In the genomic region with DNA sequence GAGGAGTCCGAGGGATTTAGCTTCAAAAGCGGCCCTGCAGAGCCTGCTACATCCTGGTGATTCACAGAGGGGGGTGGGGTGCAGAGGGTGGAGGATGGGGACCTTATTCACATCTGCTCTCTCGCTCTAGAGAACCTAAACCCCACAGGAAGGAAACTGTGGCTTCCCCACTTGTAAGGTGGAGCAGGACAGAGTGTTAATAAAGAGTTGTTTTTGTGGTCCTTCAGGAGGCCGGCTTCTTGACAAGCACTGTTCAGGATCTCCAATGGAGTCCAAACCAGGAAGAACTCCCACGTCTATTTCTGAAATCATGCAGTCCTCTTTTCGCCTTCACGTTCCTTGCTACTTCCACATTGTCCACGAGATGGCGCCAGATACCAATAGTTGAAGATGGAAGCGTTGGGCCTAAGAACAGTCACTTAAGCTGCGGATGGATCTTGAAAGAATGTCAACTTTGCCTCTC, we compare ENCODE assay signal across 8 mouse cellular contexts. TPM values are rescaled to one million over a fixed set of nuclear protein-coding genes. Genes with fewer than 3 reads are reported as not detected.
DNase-seq lines count a peak whose midpoint lies in the region; ATAC-seq and TF ChIP-seq lines count a peak whose summit lies in the region.

No protein-coding gene starts in this region.

- H3K9me3 ChIP-seq in embryonic facial prominence, embryonic 12.5 days: no peaks in the 10 kb centered on the region
- H3K9me3 ChIP-seq in kidney, embryonic 14.5 days (ENCODE audit: control insufficient read depth, low read length): no peaks in the 10 kb centered on the region
- no peaks in the 10 kb centered on the region for H3K9me3 ChIP-seq in stomach, embryonic 16.5 days (replicated peaks; ENCODE audit: control insufficient read depth, low read length)

- no peaks in the 10 kb centered on the region for H3K27me3 ChIP-seq in embryonic facial prominence, embryonic 12.5 days
- no peaks in the 10 kb centered on the region for H3K27me3 ChIP-seq in kidney, embryonic 14.5 days (ENCODE audit: control insufficient read depth, insufficient read depth, low read length)
- H3K27me3 ChIP-seq in liver, adult 2 months (ENCODE audit: control insufficient read depth, insufficient read depth, low read length): no peaks in the 10 kb centered on the region
- no peaks in the 10 kb centered on the region for H3K27me3 ChIP-seq in stomach, embryonic 16.5 days (ENCODE audit: control insufficient read depth, insufficient read depth, low read length)

- H3K27ac ChIP-seq in embryonic facial prominence, embryonic 12.5 days: no peak overlapping the region
- H3K27ac ChIP-seq in kidney, embryonic 14.5 days (ENCODE audit: low read depth, low read length): no peak overlapping the region
- no peak overlapping the region for H3K27ac ChIP-seq in liver, adult 2 months (replicated peaks; ENCODE audit: insufficient read depth, low read depth, low read length)
- H3K27ac ChIP-seq in stomach, embryonic 16.5 days (ENCODE audit: low read length): no peak overlapping the region

- WGBS in embryonic facial prominence, embryonic 12.5 days: 8% methylated on average over 11 of the region's 11 CpGs
- WGBS in kidney, embryonic 14.5 days: 8% methylated on average over 11 of the region's 11 CpGs
- WGBS in liver, adult 2 months: 14% methylated on average over 11 of the region's 11 CpGs
- WGBS in stomach, embryonic 16.5 days: 7% methylated on average over 11 of the region's 11 CpGs

- H3K4me3 ChIP-seq in embryonic facial prominence, embryonic 12.5 days: no peak overlapping the region
- H3K4me3 ChIP-seq in kidney, embryonic 14.5 days (ENCODE audit: low read length): no peak overlapping the region
- no peak overlapping the region for H3K4me3 ChIP-seq in liver, adult 2 months (ENCODE audit: insufficient read depth, low read depth, low read length)
- no peak overlapping the region for H3K4me3 ChIP-seq in stomach, embryonic 16.5 days (replicated peaks; ENCODE audit: low read length)

- H3K4me2 ChIP-seq in embryonic facial prominence, embryonic 12.5 days (replicated peaks): peak overlapping the region; percentile 14; the same call in 1 of the 2 replicates
- no peak overlapping the region for H3K4me2 ChIP-seq in kidney, embryonic 14.5 days (replicated peaks; ENCODE audit: low read depth, low read length)
- H3K4me2 ChIP-seq in stomach, embryonic 16.5 days (ENCODE audit: low read depth, low read length): no peak overlapping the region

- TF ChIP-seq CTCF in liver, adult 2 months (IDR thresholded peaks at IDR 0.05; ENCODE audit: low read depth, low read length): peak; percentile 78

- DNase-seq in 416B (ENCODE audit: low read depth): peak; percentile 92
- peak; percentile 76 for DNase-seq in adrenal gland, postnatal 25 days
- peak; percentile 87 for DNase-seq in heart, adult 8-10 months (ENCODE audit: low spot score)
- DNase-seq in liver, adult 2 months (ENCODE audit: extremely low read depth, low read depth, low spot score): peak; percentile 63
- peak; percentile 85 for DNase-seq in neural tube, embryonic 10.5 days (ENCODE audit: extremely low spot score, low spot score)

- no peak overlapping the region for H3K9ac ChIP-seq in embryonic facial prominence, embryonic 12.5 days
- H3K9ac ChIP-seq in kidney, embryonic 14.5 days (ENCODE audit: low read depth, low read length): no peak overlapping the region
- H3K9ac ChIP-seq in liver, adult 2 months (ENCODE audit: low read depth, low read length): no peak overlapping the region
- H3K9ac ChIP-seq in stomach, embryonic 16.5 days (ENCODE audit: low read length): peak overlapping the region; percentile 30; the same call in 1 of the 2 replicates

- no peak for TF ChIP-seq POLR2A in liver, adult 2 months (IDR thresholded peaks at IDR 0.05; ENCODE audit: extremely low read depth, insufficient read depth, low read length)

- ATAC-seq in embryonic facial prominence, embryonic 12.5 days (ENCODE audit: insufficient number of reproducible peaks, insufficient read depth, low FRiP score, low TSS enrichment): no peak
- peak; percentile 32; the same call in 1 of the 2 replicates for ATAC-seq in kidney, embryonic 14.5 days (ENCODE audit: low FRiP score, low TSS enrichment)
- ATAC-seq in stomach, embryonic 16.5 days (ENCODE audit: insufficient read depth, low FRiP score): no peak

- H3K79me2 ChIP-seq in liver, adult 2 months (ENCODE audit: control insufficient read depth, insufficient read depth, low read length): no peaks in the 10 kb centered on the region

- H3K36me3 ChIP-seq in embryonic facial prominence, embryonic 12.5 days: no peaks in the 10 kb centered on the region
- H3K36me3 ChIP-seq in kidney, embryonic 14.5 days (ENCODE audit: control insufficient read depth, insufficient read depth, low read length): no peaks in the 10 kb centered on the region
- no peaks in the 10 kb centered on the region for H3K36me3 ChIP-seq in liver, adult 2 months (ENCODE audit: control insufficient read depth, insufficient read depth, low read length)
- H3K36me3 ChIP-seq in stomach, embryonic 16.5 days (ENCODE audit: control insufficient read depth, insufficient read depth, low read length): no peaks in the 10 kb centered on the region

- H3K4me1 ChIP-seq in embryonic facial prominence, embryonic 12.5 days: peaks cover 10% of the 10 kb centered on the region; the same call in 1 of the 2 replicates
- H3K4me1 ChIP-seq in kidney, embryonic 14.5 days (ENCODE audit: control insufficient read depth, insufficient read depth, low read length): peaks cover 6% of the 10 kb centered on the region
- H3K4me1 ChIP-seq in liver, adult 2 months (ENCODE audit: control insufficient read depth, insufficient read depth, low read length): peaks cover 36% of the 10 kb centered on the region
- peaks cover 11% of the 10 kb centered on the region; the same call in 1 of the 2 replicates for H3K4me1 ChIP-seq in stomach, embryonic 16.5 days (ENCODE audit: control insufficient read depth, insufficient read depth, low read length)

RNA-seq across cellular contexts. Expression of a gene that starts 3.0 kb away (rescaled TPM):
- not detected in 2 replicates for total RNA-seq in adrenal gland, postnatal 25 days (2021)
- not detected in 2 replicates for polyA plus RNA-seq in embryonic facial prominence, embryonic 12.5 days (2016; fragmentation: Nextera tagmentation; extraction: Ambion mirVana)
- total RNA-seq in heart, adult 8-10 months (2022): not detected
- not detected in 2 replicates for polyA plus RNA-seq in kidney, embryonic 14.5 days (2014; fragmentation: Nextera tagmentation; extraction: Ambion mirVana)
- total RNA-seq in liver, adult 2 months (2014; rRNA removed): not detected in 2 replicates
- polyA plus RNA-seq in liver, adult 2 months (2012; rRNA removed): not detected in 2 replicates
- polyA plus RNA-seq in stomach, embryonic 16.5 days (2015; fragmentation: Nextera tagmentation; extraction: Ambion mirVana): 1.5 and 3.3 TPM in 2 replicates

RNA-seq across cellular contexts. Expression of a gene that starts 6.1 kb away (rescaled TPM):
- total RNA-seq in adrenal gland, postnatal 25 days (2021): 0.38 and 0.49 TPM in 2 replicates
- polyA plus RNA-seq in embryonic facial prominence, embryonic 12.5 days (2016; fragmentation: Nextera tagmentation; extraction: Ambion mirVana): 0.20 TPM in 1 of 2 replicates, not detected in the other
- total RNA-seq in heart, adult 8-10 months (2022): not detected
- polyA plus RNA-seq in kidney, embryonic 14.5 days (2014; fragmentation: Nextera tagmentation; extraction: Ambion mirVana): 0.09 TPM in 1 of 2 replicates, not detected in the other
- 1.0 and 1.2 TPM in 2 replicates for total RNA-seq in liver, adult 2 months (2014; rRNA removed)
- polyA plus RNA-seq in liver, adult 2 months (2012; rRNA removed): 4.9 and 5.6 TPM in 2 replicates
- 0.15 and 0.20 TPM in 2 replicates for polyA plus RNA-seq in stomach, embryonic 16.5 days (2015; fragmentation: Nextera tagmentation; extraction: Ambion mirVana)

RNA-seq across cellular contexts. Expression of a gene that starts 11.8 kb away (rescaled TPM):
- 0.43 TPM in 1 of 2 replicates, not detected in the other for total RNA-seq in adrenal gland, postnatal 25 days (2021)
- 0.17 TPM in 1 of 2 replicates, not detected in the other for polyA plus RNA-seq in embryonic facial prominence, embryonic 12.5 days (2016; fragmentation: Nextera tagmentation; extraction: Ambion mirVana)
- total RNA-seq in heart, adult 8-10 months (2022): not detected
- polyA plus RNA-seq in kidney, embryonic 14.5 days (2014; fragmentation: Nextera tagmentation; extraction: Ambion mirVana): not detected in 2 replicates
- total RNA-seq in liver, adult 2 months (2014; rRNA removed): 0.09 and 0.13 TPM in 2 replicates
- 0.14 TPM in 1 of 2 replicates, not detected in the other for polyA plus RNA-seq in liver, adult 2 months (2012; rRNA removed)
- 7,568 and 11,997 TPM in 2 replicates for polyA plus RNA-seq in stomach, embryonic 16.5 days (2015; fragmentation: Nextera tagmentation; extraction: Ambion mirVana)

RNA-seq across cellular contexts. Expression of a gene that starts 45.3 kb away (rescaled TPM):
- total RNA-seq in adrenal gland, postnatal 25 days (2021): 74.6 and 91.9 TPM in 2 replicates
- 167 and 174 TPM in 2 replicates for polyA plus RNA-seq in embryonic facial prominence, embryonic 12.5 days (2016; fragmentation: Nextera tagmentation; extraction: Ambion mirVana)
- 10 to 100 TPM; 64.5 to 71.1 (median 67.1) TPM for total RNA-seq in heart, adult 8-10 months (2022)
- 190 and 230 TPM in 2 replicates for polyA plus RNA-seq in kidney, embryonic 14.5 days (2014; fragmentation: Nextera tagmentation; extraction: Ambion mirVana)
- total RNA-seq in liver, adult 2 months (2014; rRNA removed): 50.9 and 52.1 TPM in 2 replicates
- polyA plus RNA-seq in liver, adult 2 months (2012; rRNA removed): 48.9 and 54.5 TPM in 2 replicates
- polyA plus RNA-seq in stomach, embryonic 16.5 days (2015; fragmentation: Nextera tagmentation; extraction: Ambion mirVana): 175 and 181 TPM in 2 replicates

RNA-seq across cellular contexts. Expression of a gene that starts 50.5 kb away (rescaled TPM):
- not detected in 2 replicates for total RNA-seq in adrenal gland, postnatal 25 days (2021)
- not detected in 2 replicates for polyA plus RNA-seq in embryonic facial prominence, embryonic 12.5 days (2016; fragmentation: Nextera tagmentation; extraction: Ambion mirVana)
- total RNA-seq in heart, adult 8-10 months (2022): not detected
- not detected in 2 replicates for polyA plus RNA-seq in kidney, embryonic 14.5 days (2014; fragmentation: Nextera tagmentation; extraction: Ambion mirVana)
- not detected in 2 replicates for total RNA-seq in liver, adult 2 months (2014; rRNA removed)
- polyA plus RNA-seq in liver, adult 2 months (2012; rRNA removed): not detected in 2 replicates
- polyA plus RNA-seq in stomach, embryonic 16.5 days (2015; fragmentation: Nextera tagmentation; extraction: Ambion mirVana): not detected in 2 replicates

Comparison
In these comparisons a context has a peak if more than half of its experiments do, and no peak if none do; other contexts are left out.
1. RNA of a gene that starts 11.8 kb away (polyA plus RNA-seq): 7,568 to 11,997 TPM in stomach, embryonic 16.5 days; 0.17 TPM in embryonic facial prominence, embryonic 12.5 days, 0.14 TPM in liver, adult 2 months and not detected in kidney, embryonic 14.5 days; every median in the first group is over 1,000 times any median in the second.
2. Peak in every context shown above with its lines, with median percentiles within 50 percentile points of each other: DNase-seq.